Mouse (Mus musculus) gastrocnemius, postnatal 25 days (tissue): Measurements from ENCODE around the gene Olfr1428. TPM values are rescaled to one million over a fixed set of nuclear protein-coding genes. Genes with fewer than 3 reads are reported as not detected.
"Not testable (repeated sequence)": the region's sequence is repeated elsewhere in the genome, so short reads cannot be mapped to it uniquely, and the experiment has no call there.

Source experiments
- DNase-seq: peaks from one replicate; pipeline ENCODE4 v3.0.0; 2022
- long read RNA-seq, 2 experiments: library from polyadenylated mRNA; stranded (forward); transcript quantifications; one replicate each; pipeline ENCODE4 v2.0.0; 2021
- total RNA-seq, 2 experiments: library from RNA; stranded (reverse); gene quantifications; 1 replicate in 1 of 2; 2 replicates in 1 of 2; pipeline ENCODE4 v1.2.3; 2021

Olfr1428 gene
- total RNA-seq: not detected
- long read RNA-seq, experiment 1: 0 reads
- long read RNA-seq, experiment 2: 0 reads

DNA sequence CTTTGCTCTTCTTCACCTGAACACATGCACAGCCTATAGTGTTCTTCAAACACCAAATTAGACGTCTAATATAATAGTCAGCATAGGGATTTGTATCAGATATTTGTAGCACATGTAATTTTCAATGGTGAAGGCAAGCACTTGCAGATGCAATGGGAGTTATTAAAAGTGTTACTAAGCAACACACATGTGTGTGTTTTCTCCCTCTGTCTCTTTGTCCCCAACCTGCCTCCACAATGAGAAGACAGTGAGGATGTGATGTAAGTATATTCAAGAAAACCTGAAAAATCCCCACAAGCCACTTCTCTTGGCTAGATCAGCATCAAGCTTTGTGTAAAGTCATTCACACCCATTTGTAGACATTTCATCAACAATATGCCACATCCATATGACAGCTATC lies at the start of gene Olfr1428:
Olfr1428 (minus strand) TSS at position 101 of the 400 bp plus-strand sequence.
- DNase-seq: no peak

DNA sequence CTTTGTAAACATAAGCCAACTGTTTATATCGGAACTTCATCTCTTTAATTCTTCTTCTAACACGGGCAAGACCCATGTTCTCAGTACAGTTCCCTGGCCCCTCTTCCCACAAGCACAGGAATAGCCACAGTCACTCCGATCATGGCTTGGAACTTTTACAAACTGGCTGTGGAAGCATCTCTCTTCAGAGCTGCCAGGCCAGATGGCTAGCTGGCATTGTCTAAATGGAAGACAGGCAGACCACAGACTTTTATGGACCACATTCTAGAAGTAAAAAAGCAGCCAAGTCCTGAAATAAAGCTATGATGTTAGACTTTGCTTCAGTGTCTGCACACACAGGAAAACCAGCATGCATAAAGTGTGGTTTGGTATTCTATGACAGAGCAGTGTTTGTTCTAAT lies 29.8 kb upstream of the Olfr1428 start:
- no peak for DNase-seq

DNA sequence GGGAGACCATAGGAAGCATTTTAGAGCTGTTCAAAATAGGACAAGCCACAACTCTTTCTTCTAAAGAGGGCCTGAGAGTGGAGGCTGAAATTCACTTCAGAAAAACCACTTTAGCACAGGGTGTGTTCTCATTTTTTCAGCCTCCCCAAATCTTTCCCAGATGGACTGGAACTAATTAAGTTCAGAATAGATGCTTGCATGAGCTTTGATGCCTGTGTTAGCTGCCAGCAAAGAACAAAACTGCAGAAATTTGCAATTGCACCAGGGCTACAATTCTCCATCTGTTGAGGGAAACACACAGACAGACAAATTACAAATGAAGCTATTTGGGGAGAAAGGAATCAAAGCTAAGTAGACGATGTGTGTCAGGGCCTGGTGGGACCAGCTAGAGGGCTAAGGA lies 27.7 kb upstream of the Olfr1428 start:
- DNase-seq: peak; percentile 24

DNA sequence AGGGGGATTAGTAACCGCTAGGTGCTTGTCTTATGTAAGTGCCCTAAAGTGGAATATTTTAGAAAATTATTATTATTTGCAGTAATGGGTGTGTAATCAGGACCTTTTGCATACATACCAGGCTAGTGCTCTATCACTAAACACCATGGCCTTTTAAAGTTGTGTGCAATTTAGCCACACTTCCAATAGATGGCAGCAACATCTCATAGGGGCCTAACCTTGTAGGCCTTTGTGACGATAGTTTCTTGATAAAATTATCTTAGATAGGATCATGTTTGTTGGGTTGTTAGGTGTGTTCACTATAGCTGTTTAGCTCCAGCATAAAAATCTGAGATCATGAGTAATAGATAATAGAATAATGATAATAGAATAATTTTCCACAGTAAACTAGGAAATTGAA lies 18.6 kb upstream of the Olfr1428 start:
- DNase-seq: no peak

DNA sequence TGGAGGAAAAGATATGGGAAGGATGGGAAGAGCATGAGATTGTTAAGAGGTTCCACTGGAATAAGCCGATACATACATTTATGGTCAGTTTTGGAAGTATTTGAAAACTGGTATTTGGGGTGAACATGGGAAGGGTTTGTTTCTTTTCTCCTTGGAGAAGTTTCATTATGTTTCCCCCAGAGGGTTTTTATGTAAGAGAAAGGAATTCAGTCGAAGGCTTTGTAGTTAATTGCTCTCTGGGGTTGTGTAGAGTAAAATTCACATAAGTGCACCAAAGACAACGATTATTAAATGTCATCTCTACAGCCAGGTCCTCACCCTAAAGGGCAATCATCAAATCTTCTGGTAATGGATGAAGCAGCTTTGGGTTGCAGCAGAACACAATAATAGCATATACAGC lies 7.4 kb upstream of the Olfr1428 start, which contains the start of gene Olfr76:
Olfr76 (minus strand) TSS at position 101 of the 400 bp plus-strand sequence.
- no peak for DNase-seq

DNA sequence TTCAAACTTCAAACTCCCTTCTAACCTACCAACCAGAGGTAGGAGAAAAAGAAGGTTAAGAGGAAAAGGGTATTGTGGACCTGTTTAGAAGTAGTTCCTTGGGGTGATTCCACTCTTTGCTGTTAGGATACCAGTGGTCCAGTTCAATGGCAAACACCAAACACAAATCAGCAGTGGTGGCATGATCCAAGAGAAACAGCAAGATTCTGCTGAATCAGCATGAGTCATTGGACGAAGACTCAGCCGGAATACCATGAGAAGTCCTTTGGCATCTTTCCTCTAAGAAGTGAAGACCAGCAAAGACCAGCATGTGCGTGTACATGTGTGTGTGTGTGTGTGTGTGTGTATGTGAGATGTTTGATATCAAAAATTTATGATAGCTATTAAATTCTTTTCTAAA lies 767 bp upstream of the Olfr1428 start:
- DNase-seq: no peak

DNA sequence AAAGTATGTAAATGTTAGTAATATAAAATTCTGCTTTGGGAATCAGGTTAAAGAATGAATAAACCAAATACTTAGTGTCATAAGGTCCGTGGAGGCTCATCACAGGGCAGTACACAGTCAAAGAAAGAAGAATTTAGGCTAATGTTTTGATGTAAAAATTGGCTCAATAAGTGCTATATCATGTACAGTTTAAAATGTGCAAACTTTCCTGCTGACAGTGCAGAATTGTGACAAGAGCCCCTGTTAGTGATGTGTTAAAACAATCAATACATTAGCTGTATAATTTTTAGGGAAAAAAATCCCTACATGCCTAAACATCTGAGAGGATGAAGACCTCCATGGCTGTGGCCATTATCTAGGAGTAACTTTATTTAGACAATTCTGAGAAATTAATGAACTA lies 1.9 kb downstream of the Olfr1428 start:
- no peak for DNase-seq

DNA sequence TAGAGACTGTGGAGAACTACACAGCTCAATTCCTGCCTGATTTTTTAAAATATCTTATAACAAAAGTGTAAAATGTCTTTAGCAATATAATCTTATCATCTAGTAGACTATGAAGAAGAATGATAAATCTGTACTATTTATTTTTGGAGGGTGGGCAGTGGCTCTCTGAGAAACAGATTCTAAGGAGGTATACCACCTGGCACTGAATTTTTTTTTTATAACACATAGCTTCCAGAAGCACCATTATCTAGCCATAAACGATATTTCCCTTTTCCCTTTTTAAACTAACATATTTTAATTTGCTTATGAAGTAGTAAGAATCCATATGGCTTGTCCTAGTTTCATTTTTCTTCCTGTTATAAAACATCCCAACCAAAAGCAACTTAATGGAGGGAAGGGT lies 11.2 kb downstream of the Olfr1428 start:
- DNase-seq: no peak

DNA sequence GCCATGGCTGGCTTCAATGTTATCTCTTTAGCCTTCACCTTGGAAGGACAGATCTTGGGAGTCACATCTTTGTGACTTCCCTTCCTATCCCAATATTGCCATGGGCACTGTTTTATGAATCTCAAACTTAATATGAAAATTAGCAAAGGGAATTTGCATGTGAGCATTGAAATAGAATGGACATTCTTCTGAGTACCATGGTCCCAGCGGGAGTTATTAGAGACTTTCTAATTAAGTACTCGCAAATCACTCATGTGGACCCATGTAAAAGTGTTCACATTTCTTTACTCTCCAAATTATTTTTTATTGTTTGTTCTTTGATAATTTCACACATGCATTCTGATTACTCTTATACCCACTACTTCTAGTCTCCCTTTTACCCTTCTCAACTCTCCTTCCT lies 12.5 kb downstream of the Olfr1428 start, which contains the start of gene Olfr1427:
Olfr1427 (minus strand) TSS at position 101 of the 400 bp plus-strand sequence.
- DNase-seq: no peak

DNA sequence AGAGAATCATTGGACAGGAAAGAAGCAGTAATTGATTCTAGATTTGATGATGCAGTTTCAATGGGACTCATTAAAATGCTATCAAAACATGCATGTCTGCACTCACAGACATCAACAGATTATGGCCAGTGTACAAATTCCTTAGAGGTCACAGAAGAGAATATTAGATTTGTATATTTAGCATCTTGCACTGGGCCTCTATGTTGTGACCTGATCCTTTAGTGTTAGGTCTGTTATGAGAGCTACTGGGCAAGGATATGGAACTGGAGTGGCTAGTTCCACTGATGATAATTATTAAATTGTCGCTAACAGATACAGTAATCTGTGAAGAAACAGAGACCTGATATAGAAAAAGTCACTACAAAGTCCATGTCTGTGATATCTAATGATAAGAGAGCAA lies 23.8 kb downstream of the Olfr1428 start, which contains the start of gene Olfr1426:
Olfr1426 (minus strand) TSS at position 101 of the 400 bp plus-strand sequence.
- DNase-seq: no peak

DNA sequence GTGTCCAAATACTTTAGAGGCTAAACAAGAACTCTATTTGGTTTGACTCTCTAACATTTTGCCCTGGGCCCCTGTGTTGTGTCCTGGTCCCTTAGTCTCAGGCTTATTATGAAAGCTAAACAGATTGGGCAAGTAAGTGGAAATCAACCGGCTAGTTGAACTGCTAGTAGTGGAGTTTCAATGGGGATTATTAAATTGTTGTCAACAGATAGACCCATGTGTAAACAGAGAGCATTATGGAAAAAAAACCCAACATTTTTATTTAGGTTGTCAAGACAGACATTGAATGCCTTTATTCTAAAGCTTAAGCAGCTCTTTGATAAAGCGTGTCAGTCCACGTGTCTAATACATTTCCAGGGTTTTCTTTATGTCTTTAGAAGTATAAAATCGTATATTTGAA lies 38.1 kb downstream of the Olfr1428 start, which contains the start of gene Olfr1425:
Olfr1425 (minus strand) TSS at position 101 of the 400 bp plus-strand sequence.
- DNase-seq: not testable (repeated sequence)

DNA sequence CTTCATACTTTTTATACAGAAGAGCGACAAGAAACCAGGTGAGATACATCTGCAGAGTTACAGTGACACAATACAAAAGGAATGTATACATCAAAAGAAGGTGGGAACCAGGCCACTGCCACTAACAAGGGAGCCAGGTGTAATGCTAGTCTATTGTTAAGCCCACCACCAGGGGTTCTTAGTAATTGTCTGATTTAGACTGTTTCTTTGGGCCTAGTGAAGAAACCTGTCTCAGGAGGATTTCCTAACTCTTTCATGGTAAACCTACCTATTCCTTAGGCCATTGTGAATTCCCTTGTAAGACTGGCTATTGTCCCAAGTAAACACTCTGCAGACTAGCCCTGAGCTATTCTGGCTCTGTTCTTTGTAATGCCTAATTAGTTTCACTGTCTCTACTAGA lies 46.2 kb downstream of the Olfr1428 start:
- not testable (repeated sequence) for DNase-seq

DNA sequence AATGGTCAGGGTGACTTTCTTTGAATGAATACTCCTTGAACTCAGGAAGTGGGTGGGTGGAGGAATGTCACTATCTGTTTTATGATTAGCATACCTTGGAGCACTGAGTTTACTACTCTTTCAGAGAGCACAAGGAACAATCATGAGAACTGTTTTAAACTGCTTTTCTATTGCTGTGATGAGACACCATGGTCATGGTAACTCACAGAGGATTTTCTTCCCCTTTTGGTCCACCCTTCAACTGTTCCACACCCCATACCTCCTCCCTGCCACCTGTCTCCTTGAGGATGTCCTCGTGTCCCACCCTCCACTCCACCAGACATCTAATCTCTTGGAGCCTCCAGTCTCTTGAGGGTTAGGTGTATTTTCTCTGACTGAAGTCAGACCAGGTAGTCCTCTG lies 47.9 kb downstream of the Olfr1428 start:
- not testable (repeated sequence) for DNase-seq

DNA sequence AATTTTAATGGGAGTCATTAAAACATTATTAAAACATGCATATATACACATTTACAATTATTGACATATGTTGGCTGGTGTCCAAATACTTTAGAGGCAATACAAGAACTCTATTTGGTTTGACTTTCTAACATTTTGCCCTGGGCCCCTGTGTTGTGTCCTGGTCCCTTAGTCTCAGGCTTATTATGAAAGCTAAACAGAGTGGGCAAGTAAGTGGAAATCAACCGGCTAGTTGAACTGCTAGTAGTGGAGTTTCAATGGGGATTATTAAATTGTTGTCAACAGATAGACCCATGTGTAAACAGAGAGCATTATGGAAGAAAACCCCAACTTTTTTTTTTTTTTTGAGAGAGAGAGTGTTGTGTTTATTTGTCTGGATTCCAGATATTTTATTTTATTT lies 53.1 kb downstream of the Olfr1428 start, which contains the start of gene Olfr1424:
Olfr1424 (minus strand) TSS at position 101 of the 400 bp plus-strand sequence.
- DNase-seq: not testable (repeated sequence)

Other genes with a start within 250 kb of the Olfr1428 start
- gene Olfr1419, start 240.8 kb downstream of the Olfr1428 start, total RNA-seq: not detected
- gene Olfr1420, start 229.3 kb downstream of the Olfr1428 start, total RNA-seq: not detected
- gene Patl1, start 203.5 kb downstream of the Olfr1428 start, total RNA-seq: 10 to 100 TPM; 18.7 to 22.8 TPM
- gene Osbp, start 150.0 kb downstream of the Olfr1428 start, total RNA-seq: 10 to 100 TPM; 56.9 to 63.4 TPM
- gene Olfr1423, start 74.6 kb downstream of the Olfr1428 start, total RNA-seq: not detected
- gene Olfr1424, start 53.2 kb downstream of the Olfr1428 start, total RNA-seq: not detected
- not detected for gene Olfr1425, start 38.2 kb downstream of the Olfr1428 start, total RNA-seq
- gene Olfr1426, start 23.9 kb downstream of the Olfr1428 start, total RNA-seq: not detected
- gene Olfr1427, start 12.6 kb downstream of the Olfr1428 start, total RNA-seq: not detected
- gene Olfr76, start 7.3 kb upstream of the Olfr1428 start, total RNA-seq: not detected
- not detected for gene Olfr1555-ps1, start 54.2 kb upstream of the Olfr1428 start, total RNA-seq
- not detected for gene Olfr1431, start 84.7 kb upstream of the Olfr1428 start, total RNA-seq
- not detected for gene Olfr1432, start 116.7 kb upstream of the Olfr1428 start, total RNA-seq
- not detected for gene Olfr262, start 125.8 kb upstream of the Olfr1428 start, total RNA-seq
- not detected for gene Olfr235, start 145.1 kb upstream of the Olfr1428 start, total RNA-seq
- not detected for gene Olfr1434, start 164.0 kb upstream of the Olfr1428 start, total RNA-seq
- not detected for gene Olfr1436, start 183.2 kb upstream of the Olfr1428 start, total RNA-seq
- not detected for gene Olfr1437, start 209.2 kb upstream of the Olfr1428 start, total RNA-seq
- not detected for gene Olfr1438-ps1, start 220.0 kb upstream of the Olfr1428 start, total RNA-seq